Mouse (Mus musculus): ENCODE data around the gene Heg1. TPM values are rescaled to one million over a fixed set of nuclear protein-coding genes. Genes with fewer than 3 reads are reported as not detected.

Gene Heg1
- total and polyA plus RNA-seq, 3 experiments: 40.8 to 77.1 (median 67.2) TPM

- in situ Hi-C loops (cut with MboI; ENCODE audit: low pct_ligation_motif_present, low pct_unique_long_range_greater_than_20kb, low sequenced_read_pairs): loop anchor here (5.0 kb wide), 1 partner anchor 52 kb away; no protein-coding TSS in a partner anchor
- H3K27ac ChIP-seq (ENCODE audit: insufficient read depth, low read depth): peak overlapping the region; percentile 92
These were observed 832 bp downstream of the Heg1 start for GRCm38 (mm10) chr16:33684703-33685701.

GRCm38 (mm10) chr16:33686056-33686455 lies 1.9 kb downstream of the Heg1 start:
- peaks cover 14 to 39% of the 10 kb centered on the region in 2 experiments for H3K36me3 ChIP-seq (replicated peaks in 1 of 2; ENCODE audit: control insufficient read depth in 1 of 2, insufficient read depth in 1 of 2, low read length in 1 of 2)
- peak overlapping the region; percentile 72 for H3K4me2 ChIP-seq (ENCODE audit: insufficient read depth, low read depth, poor library complexity, severe bottlenecking)
- DNase-seq (ENCODE audit: extremely low read depth): no peak
- peak overlapping the region; percentile 96 for H3K9ac ChIP-seq (ENCODE audit: insufficient read depth, low read depth)
- H3K79me2 ChIP-seq (replicated peaks; ENCODE audit: control insufficient read depth, extremely low read depth, insufficient read depth, poor library complexity, severe bottlenecking): peaks cover 66% of the 10 kb centered on the region
- dilution Hi-C loops (cut with MboI; ENCODE audit: extremely low pct_ligation_motif_present, extremely low pct_unique_long_range_greater_than_20kb, low sequenced_read_pairs) (no loop called here), in situ Hi-C loops (cut with MboI; ENCODE audit: low pct_ligation_motif_present, low pct_unique_long_range_greater_than_20kb, low sequenced_read_pairs) (no loop called here)
- TF ChIP-seq UBTF (IDR thresholded peaks at IDR 0.05; ENCODE audit: low read depth, low read length) (0 out of 2 replicates have a peak, but pooled peaks have one; percentile 11), ZNF384 (IDR thresholded peaks at IDR 0.05; ENCODE audit: low read depth, low read length) (no peak), BHLHE40 (IDR thresholded peaks at IDR 0.05; ENCODE audit: low read depth, low read length) (no peak), USF2 (conservative IDR thresholded peaks at IDR 0.05; ENCODE audit: low read depth, low read length) (no peak), KAT2A (IDR thresholded peaks at IDR 0.05; ENCODE audit: insufficient replicate concordance, low read length) (0 out of 2 replicates have a peak, but pooled peaks have one; percentile 2), GABPA (IDR thresholded peaks at IDR 0.05; ENCODE audit: insufficient replicate concordance, low read depth, low read length) (no peak), TCF12 (IDR thresholded peaks at IDR 0.05; ENCODE audit: low read depth, low read length) (0 out of 2 replicates have a peak, but pooled peaks have one; percentile 18), EP300 (IDR thresholded peaks at IDR 0.05; ENCODE audit: low read length) (no peak), RAD21 (IDR thresholded peaks at IDR 0.05; ENCODE audit: low read depth, low read length) (no peak; the same call in none of the 2 replicates), SIN3A (IDR thresholded peaks at IDR 0.05; ENCODE audit: low read length) (no peak), ELF1 (IDR thresholded peaks at IDR 0.05; ENCODE audit: low read depth, low read length) (no peak), ZKSCAN1 (IDR thresholded peaks at IDR 0.05; ENCODE audit: borderline replicate concordance, low read depth, low read length) (no peak), SMC3 (IDR thresholded peaks at IDR 0.05; ENCODE audit: low read depth, low read length) (no peak), MAX (IDR thresholded peaks at IDR 0.05; ENCODE audit: low read length) (0 out of 2 replicates have a peak, but pooled peaks have one; percentile 7), HCFC1 (IDR thresholded peaks at IDR 0.05; ENCODE audit: low read depth, low read length) (no peak), E2F4 (IDR thresholded peaks at IDR 0.05; ENCODE audit: insufficient replicate concordance, low read depth, low read length) (no peak), MXI1 (IDR thresholded peaks at IDR 0.05; ENCODE audit: low read depth, low read length) (0 out of 2 replicates have a peak, but pooled peaks have one; percentile 57), MAFK (IDR thresholded peaks at IDR 0.05; ENCODE audit: insufficient replicate concordance, low read length) (no peak), CTCF (conservative IDR thresholded peaks at IDR 0.05 in 1 of 2, IDR thresholded peaks at IDR 0.05 in 1 of 2; ENCODE audit: low read depth in 2 of 2, low read length in 2 of 2) (0 out of 4 replicates have a peak, but pooled peaks of 1 of the 2 experiments have one; percentile 5)
- peak overlapping the region; percentile 74 to 96 (median 83) for H3K4me3 ChIP-seq (replicated peaks in 1 of 3; ENCODE audit: low read depth in 2 of 3, low read length in 2 of 3, poor library complexity in 1 of 3)
- no peaks in the 10 kb centered on the region for H3K9me3 ChIP-seq (replicated peaks; ENCODE audit: low read length)
- H3K4me1 ChIP-seq (ENCODE audit: control insufficient read depth in 1 of 2, insufficient read depth in 2 of 2): peaks cover 28 to 64% of the 10 kb centered on the region in 2 experiments
- peak overlapping the region; percentile 92; the same call in 1 of the 2 replicates for H3K27ac ChIP-seq (ENCODE audit: insufficient read depth, low read depth)
- H3K27me3 ChIP-seq (replicated peaks): no peaks in the 10 kb centered on the region

More at GRCm38 (mm10) chr16:33684703-33685701, 832 bp downstream of the Heg1 start:
- H3K4me3 ChIP-seq (replicated peaks in 1 of 3; ENCODE audit: low read depth in 2 of 3, low read length in 2 of 3, poor library complexity in 1 of 3): peak overlapping the region; percentile 74 to 96 (median 83)
- TF ChIP-seq MAFK (IDR thresholded peaks at IDR 0.05; ENCODE audit: insufficient replicate concordance, low read length): no peak
- no peak for TF ChIP-seq ELF1 (IDR thresholded peaks at IDR 0.05; ENCODE audit: low read depth, low read length)
- TF ChIP-seq POLR2A (IDR thresholded peaks at IDR 0.05; ENCODE audit: low read depth, low read length): peak; percentile 41; the same call in 1 of the 2 replicates
- no peak; the same call in none of the 2 replicates for TF ChIP-seq RAD21 (IDR thresholded peaks at IDR 0.05; ENCODE audit: low read depth, low read length)
- no peak for TF ChIP-seq JUND (conservative IDR thresholded peaks at IDR 0.05; ENCODE audit: low read depth, low read length)
- TF ChIP-seq SIN3A (IDR thresholded peaks at IDR 0.05; ENCODE audit: low read length): peak; percentile 75
- peak; percentile 52; the same call in 1 of the 2 replicates for TF ChIP-seq TCF12 (IDR thresholded peaks at IDR 0.05; ENCODE audit: low read depth, low read length)
- peak; percentile 42 for TF ChIP-seq IRF4 (IDR thresholded peaks at IDR 0.05; ENCODE audit: low read depth, low read length)
- peak; percentile 41; the same call in 1 of the 2 replicates for TF ChIP-seq MAZ (IDR thresholded peaks at IDR 0.05; ENCODE audit: low read depth, low read length)
- TF ChIP-seq CHD1 (IDR thresholded peaks at IDR 0.05; ENCODE audit: low read depth, low read length): peak; percentile 92
- peak; percentile 35; the same call in 1 of the 2 replicates for TF ChIP-seq MXI1 (IDR thresholded peaks at IDR 0.05; ENCODE audit: low read depth, low read length)
- 0 out of 2 replicates have a peak, but pooled peaks have one; percentile 26 for TF ChIP-seq MYC (IDR thresholded peaks at IDR 0.05; ENCODE audit: low read depth, low read length)
- TF ChIP-seq NELFE (IDR thresholded peaks at IDR 0.05; ENCODE audit: low read depth, low read length): no peak; the same call in 1 of the 2 replicates
- DNase-seq (ENCODE audit: extremely low read depth): no peak
- H3K79me2 ChIP-seq (replicated peaks; ENCODE audit: control insufficient read depth, extremely low read depth, insufficient read depth, poor library complexity, severe bottlenecking): peaks cover 55% of the 10 kb centered on the region
- no peaks in the 10 kb centered on the region for H3K27me3 ChIP-seq (replicated peaks)
- dilution Hi-C loops (cut with MboI; ENCODE audit: extremely low pct_ligation_motif_present, extremely low pct_unique_long_range_greater_than_20kb, low sequenced_read_pairs): no loop called here
- peak overlapping the region; percentile 72; the same call in 1 of the 2 replicates for H3K4me2 ChIP-seq (ENCODE audit: insufficient read depth, low read depth, poor library complexity, severe bottlenecking)
- peaks cover 11 to 29% of the 10 kb centered on the region in 2 experiments for H3K36me3 ChIP-seq (replicated peaks in 1 of 2; ENCODE audit: control insufficient read depth in 1 of 2, insufficient read depth in 1 of 2, low read length in 1 of 2)
- peaks cover 2% of the 10 kb centered on the region for H3K9me3 ChIP-seq (replicated peaks; ENCODE audit: low read length)
- peaks cover 19 to 62% of the 10 kb centered on the region in 2 experiments for H3K4me1 ChIP-seq (ENCODE audit: control insufficient read depth in 1 of 2, insufficient read depth in 2 of 2)
- peak overlapping the region; percentile 96 for H3K9ac ChIP-seq (ENCODE audit: insufficient read depth, low read depth)

All from CH12.LX (cell line).